Mouse (Mus musculus): ENCODE results near the gene C130074G19Rik. TPM values are rescaled to one million over a fixed set of nuclear protein-coding genes. Genes with fewer than 3 reads are reported as not detected.
A peak's percentile ranks its signal among the peaks of the same experiment; 100 is the strongest.

The C130074G19Rik gene
- total RNA-seq, 2 experiments from 2014 or later: 30.8 to 37.5 TPM

DNA sequence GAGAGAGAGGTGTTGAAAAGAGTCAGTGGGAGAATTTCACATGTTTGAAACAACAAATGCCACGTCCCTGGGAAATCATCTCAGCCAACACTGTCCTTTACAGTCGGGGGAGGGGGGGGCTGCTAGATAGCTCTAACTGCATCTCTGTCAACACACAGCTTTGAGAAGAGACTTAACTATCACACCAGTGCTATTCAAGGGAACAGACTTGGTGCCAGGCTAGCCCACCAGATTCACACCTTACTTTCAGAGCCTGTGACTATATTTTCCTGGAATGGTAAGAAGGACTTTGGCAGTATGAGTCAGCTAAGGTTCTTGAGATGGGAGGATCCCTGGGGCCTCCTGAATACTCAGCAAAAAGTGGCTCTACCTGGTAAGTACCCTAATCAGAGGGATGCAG lies 5.7 kb downstream of the C130074G19Rik start:
- intact Hi-C loops (cut with DNase I): no loop called here
- no peak for DNase-seq

- DNase-seq: no peak
- intact Hi-C loops (cut with DNase I): no loop called here
These were observed 9.1 kb downstream of the C130074G19Rik start for GRCm38 (mm10) chr1:184873910-184874309.

GRCm38 (mm10) chr1:184872069-184872819 lies 10.8 kb downstream of the C130074G19Rik start:
- DNase-seq: no peak
- intact Hi-C loops (cut with DNase I): no loop called here

DNA sequence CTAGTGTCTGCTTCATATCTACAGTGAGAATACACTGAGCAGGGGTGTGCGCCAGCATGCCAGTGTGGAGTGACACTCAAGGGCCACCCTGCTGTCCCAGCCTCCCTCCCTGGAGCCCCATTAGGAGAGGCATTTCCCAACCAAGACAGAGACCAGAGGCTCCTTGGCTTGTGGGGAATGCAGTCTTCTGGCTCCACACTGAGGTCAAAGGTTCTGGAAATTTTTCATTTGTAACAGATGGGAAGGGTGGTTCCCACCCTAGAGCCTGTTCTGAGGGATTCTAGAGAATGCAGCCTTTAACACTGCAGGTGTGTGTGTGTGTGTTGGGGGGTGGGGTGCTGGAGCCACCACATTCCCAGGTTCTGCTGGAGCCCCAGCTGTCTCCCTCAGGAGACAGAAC lies 11.5 kb downstream of the C130074G19Rik start:
- intact Hi-C loops (cut with DNase I): no loop called here
- DNase-seq: no peak

DNA sequence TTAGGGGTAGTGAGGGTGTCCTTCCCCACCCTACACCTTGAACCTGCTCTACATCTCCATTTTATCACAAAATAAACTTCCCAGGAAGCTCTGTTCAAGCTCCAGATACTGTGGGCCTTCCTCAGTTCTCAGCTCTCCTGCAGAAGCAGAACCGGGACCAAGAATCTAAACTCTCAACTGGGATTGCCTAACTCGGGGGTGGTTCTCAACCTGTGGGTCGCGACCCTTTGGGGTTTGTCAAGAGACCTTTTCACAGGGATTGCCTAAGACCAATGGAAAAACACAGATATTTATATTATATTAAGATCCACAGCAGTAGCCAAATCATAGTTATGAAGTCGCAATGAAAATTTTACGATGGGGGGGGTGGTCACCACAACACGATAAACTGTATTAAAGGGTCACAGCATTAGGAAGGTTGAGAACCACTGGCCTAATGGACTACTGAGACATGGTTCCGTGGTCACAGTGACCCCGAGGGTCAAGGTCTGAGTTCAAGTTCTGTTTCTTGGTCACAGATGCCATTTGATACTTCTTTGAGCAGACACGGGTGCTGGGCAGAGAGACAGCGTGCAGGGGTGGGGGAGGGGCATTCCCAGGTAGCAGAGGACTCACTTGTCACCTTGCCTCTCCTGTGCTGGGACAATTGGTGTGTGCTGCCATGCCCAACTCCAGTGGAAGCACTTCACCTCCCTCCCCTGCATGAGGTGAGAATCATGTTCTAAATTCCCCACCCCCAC lies 12.2 kb downstream of the C130074G19Rik start:
- intact Hi-C loops (cut with DNase I): no loop called here

GRCm38 (mm10) chr1:184869939-184870565 lies 13.0 kb downstream of the C130074G19Rik start:
- no peak for DNase-seq
- intact Hi-C loops (cut with DNase I): no loop called here

More for the DNA sequence above, 12.2 kb downstream of the C130074G19Rik start:
- DNase-seq: no peak

DNA sequence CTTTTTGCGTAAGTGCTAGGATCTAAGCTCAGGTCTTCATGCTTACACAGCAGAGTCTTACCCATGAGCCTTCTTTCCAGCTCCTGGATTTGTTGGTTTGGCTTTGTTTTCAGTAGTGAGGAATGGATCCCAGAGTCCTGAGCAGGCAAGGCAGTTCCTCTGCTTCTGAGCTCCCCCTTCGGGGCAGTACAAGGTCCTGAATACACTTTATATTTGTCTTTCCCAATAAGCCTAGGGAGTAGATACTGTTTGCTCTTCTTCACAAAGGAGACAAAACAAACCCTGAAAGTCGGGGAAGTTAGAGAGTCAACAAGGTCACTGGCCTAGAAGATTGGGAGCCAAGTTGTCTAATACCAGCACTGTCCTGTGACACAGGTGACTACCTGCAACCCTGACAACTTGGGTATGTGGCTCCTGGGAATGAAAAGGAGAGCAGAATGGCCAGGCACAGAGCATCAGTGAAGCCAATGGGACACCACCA lies 15.3 kb downstream of the C130074G19Rik start:
- intact Hi-C loops (cut with DNase I): no loop called here
- DNase-seq: no peak

- intact Hi-C loops (cut with DNase I): no loop called here
- peak; percentile 54 to 65 for DNase-seq
These were observed 18.6 kb downstream of the C130074G19Rik start for GRCm38 (mm10) chr1:184864381-184864801.

DNA sequence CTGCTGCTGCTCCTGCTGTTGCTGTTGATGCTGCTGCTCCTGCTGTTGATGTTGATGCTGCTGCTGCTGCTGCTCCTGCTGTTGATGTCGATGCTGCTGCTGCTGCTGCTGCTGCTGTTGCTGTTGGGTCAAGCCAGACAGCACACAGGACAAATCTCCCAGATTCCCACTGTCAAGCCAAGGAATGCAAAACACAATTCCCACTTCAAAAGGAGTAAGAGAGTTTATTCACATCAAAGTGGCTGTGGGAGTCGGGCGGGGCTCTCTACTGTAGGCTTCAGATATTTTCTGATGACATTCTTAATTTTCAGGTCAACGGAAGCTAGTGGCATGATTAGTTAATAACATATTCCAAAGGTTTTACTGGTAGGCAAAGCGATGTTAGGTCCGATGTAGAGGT lies 20.4 kb downstream of the C130074G19Rik start:
- intact Hi-C loops (cut with DNase I): no loop called here

GRCm38 (mm10) chr1:184861551-184861950 lies 21.5 kb downstream of the C130074G19Rik start:
- intact Hi-C loops (cut with DNase I): no loop called here
- DNase-seq: no peak

More for the DNA sequence above, 20.4 kb downstream of the C130074G19Rik start:
- no peak for DNase-seq

GRCm38 (mm10) chr1:184860276-184860675 lies 22.7 kb downstream of the C130074G19Rik start:
- intact Hi-C loops (cut with DNase I): no loop called here
- DNase-seq: peak in 1 of 2 experiments; percentile 21

- intact Hi-C loops (cut with DNase I): no loop called here
These were observed 24.8 kb downstream of the C130074G19Rik start for GRCm38 (mm10) chr1:184858253-184858652.

DNA sequence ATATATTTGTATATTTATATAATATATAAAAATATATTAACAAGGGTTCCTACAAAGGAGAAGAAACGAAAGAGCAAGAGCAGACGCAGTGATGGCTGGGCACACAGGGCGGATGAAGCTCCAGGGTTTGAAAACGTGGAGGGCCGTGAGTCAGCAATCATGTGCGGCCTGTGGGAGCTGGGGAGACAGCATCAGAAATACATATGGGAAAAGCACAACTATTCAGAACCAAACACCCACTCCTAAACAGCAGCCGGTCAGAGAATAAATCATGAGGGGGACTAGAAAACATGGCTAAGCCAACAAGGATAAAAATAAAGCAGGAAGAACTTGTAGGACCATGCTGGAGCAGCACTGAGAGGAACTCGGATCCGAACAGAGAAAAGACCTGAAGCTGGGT lies 25.8 kb downstream of the C130074G19Rik start:
- intact Hi-C loops (cut with DNase I): no loop called here
- no peak for DNase-seq

More at GRCm38 (mm10) chr1:184858253-184858652, 24.8 kb downstream of the C130074G19Rik start:
- no peak for DNase-seq

GRCm38 (mm10) chr1:184853922-184854321 lies 29.1 kb downstream of the C130074G19Rik start:
- intact Hi-C loops (cut with DNase I): loop anchor here (1.0 to 2.0 kb wide), 3 partner anchors 29 to 339 kb away; partner anchors contain the start of gene C130074G19Rik
- peak in 1 of 2 experiments; percentile 27 for DNase-seq

- DNase-seq: peak; percentile 85 to 88
- intact Hi-C loops (cut with DNase I): loop anchor here (1.0 to 2.0 kb wide), 3 partner anchors 29 to 340 kb away; partner anchors contain the start of gene C130074G19Rik
These were observed 29.7 kb downstream of the C130074G19Rik start for GRCm38 (mm10) chr1:184853339-184853738.

DNA sequence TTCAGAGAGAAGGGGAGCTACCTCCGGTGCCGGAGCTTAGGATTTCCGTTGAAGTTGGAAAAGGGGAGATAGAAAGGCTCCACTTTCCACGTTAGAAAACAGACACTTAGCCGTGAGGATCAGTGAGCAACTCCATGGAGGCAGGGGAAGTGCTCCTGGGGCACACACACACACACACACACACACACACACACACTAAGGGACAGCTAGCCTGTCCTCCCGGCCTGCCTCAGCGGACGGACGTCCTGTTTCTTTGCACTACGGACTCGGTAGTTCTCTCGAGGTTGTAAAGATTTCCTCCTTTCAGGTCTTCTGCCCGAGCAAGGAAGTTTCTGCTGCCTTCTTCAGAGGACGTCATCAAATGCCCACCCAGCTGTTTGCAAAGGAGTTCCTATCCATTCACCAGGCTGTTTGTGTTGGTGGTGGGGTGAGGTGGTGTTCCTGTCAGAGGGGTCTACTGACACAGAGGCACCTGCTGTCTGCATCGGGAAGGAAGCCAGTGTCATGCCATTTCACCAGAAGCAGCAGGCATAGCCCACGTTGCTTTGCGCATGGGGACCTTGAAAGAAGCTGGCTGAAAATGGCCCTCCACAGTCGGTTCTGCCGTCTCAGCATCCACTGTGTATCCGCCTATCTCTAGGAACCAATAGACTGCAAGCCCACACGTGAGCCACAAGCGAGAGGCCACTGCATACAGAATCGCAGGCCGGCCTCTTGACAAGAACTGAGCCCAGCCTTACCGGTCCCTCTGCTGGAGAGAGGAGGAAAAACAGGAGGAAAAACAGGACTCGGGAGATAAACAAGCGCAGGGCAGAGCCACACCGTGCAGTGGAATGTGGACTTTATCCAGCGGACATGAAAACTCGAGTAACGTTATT lies 31.0 kb downstream of the C130074G19Rik start:
- DNase-seq: peak; percentile 90 to 92
- intact Hi-C loops (cut with DNase I): loop anchor here (2.0 kb wide), 1 partner anchor 27 kb away; no protein-coding TSS in a partner anchor

DNA sequence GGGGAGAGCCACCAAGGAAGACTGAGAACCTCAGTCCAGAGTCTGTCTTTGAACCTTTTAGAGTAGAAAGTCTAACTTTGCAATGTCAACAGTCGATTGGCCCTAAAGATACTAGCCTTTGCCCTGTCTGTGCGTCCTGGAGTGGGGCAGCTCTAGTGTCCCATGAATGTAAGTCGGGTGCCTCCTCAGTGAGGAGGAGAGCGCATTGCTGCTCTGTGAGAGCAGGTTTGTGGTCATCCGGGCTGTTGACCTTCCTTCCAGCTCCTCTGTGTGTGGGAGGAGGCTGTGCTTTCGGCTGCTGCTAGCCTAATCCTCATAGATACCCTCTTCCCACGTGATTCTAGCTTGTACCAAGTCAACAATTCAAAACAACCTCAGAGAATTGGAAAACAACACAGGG lies 31.9 kb downstream of the C130074G19Rik start:
- intact Hi-C loops (cut with DNase I): no loop called here
- peak; percentile 14 to 33 for DNase-seq

- no peak for DNase-seq
- intact Hi-C loops (cut with DNase I): no loop called here
These were observed 36.0 kb downstream of the C130074G19Rik start for GRCm38 (mm10) chr1:184846973-184847372.

DNA sequence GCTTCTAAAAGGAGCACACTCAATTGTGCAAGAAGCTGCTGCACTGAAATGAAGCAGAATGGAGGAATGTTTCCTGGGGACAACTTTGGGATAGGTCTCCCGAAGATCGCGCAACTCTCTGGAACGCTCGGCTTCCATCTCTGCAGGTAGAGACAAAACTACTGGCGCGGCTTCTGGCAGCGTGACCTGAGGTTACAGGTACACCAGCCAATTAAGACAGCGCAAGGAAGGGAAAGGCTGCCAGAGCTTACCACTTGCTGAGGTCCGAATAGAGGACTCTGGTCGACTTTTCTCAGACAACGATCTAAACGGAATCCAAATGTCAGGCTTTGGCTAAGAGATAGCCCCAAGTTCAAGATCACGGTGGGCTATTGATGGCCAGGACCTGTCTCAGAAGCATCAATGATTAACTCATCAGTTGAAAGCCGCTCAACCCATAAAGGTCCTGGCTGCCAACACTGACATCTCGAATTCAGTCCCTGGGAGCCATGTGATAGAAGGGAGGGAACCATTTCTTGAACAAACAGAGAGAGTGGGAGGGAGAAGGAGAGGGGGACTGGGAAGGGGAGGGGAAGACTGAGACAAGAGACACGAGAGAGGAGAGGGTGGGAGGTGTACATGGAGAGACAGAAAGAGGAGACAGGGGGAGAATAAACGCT lies 36.8 kb downstream of the C130074G19Rik start, which contains the start of gene Marc2:
TSS of gene Marc2 (minus strand) at position 360 of the 659 bp plus-strand sequence.
- intact Hi-C loops (cut with DNase I): no loop called here
- DNase-seq: no peak

Measured in heart, postnatal 10 days (tissue).